Mouse (Mus musculus) thymus, postnatal 25 days (tissue): ENCODE data around the gene Otud4.

Experiments
- DNase-seq: peaks from one replicate; pipeline ENCODE4 v3.0.0; 2022

The Otud4 gene

GRCm38 (mm10) chr8:79639586-79640451, at the start of gene Otud4:
TSS of gene Otud4 (plus strand) at chr8:79639618.
- peak; percentile 48 for DNase-seq

- DNase-seq, result no peak
Measured at GRCm38 (mm10) chr8:79600962-79601361, 38.5 kb upstream of the Otud4 start.

- DNase-seq, result peak; percentile 20
Measured at GRCm38 (mm10) chr8:79603204-79603603, 36.2 kb upstream of the Otud4 start.

DNA sequence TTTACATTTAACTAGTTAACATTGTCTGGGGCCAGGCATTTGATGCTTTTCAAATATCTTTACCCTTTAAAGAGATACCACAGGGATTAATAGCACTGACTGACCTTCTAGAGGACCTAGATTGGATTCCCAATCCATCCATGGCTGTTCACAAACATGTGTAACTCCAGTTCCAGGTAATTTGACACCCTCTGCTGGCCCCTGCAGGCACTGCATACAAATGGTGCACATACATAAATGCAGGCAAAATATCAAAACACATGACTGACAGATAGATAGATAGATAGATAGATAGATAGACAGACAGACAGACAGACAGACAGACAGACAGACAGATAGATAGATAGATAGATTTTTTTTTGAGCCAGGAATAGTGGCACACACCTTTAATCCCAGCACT, 33.2 kb upstream of the Otud4 start:
- peak; percentile 28 for DNase-seq

DNA sequence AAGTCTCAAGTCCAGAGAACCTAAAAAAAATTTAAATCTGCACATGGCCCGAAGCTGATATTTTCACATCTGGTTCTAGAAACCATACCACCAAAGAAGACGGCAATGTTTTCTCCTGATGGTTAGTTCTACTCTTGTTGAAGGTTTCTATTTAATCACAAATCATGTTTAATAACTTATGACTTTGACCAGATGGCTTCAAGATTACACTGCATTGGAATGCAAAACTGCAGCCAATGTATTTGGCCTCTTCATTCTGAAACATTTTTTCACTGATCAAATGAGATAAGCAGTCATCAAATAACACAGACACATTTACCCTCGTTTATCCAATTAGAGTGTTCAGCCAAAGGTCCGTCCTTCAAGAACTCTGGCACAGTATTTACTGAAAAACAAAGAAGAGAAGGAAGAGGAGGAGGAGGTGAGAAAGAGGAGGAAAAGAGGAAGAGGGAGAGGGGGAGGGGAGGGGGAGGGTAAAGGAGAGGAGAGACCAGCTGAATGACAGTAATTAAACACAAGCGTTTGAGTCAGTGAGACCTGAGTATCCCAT, 32.6 kb upstream of the Otud4 start:
- no peak for DNase-seq

GRCm38 (mm10) chr8:79608701-79609100, 30.7 kb upstream of the Otud4 start:
- DNase-seq, result no peak

DNA sequence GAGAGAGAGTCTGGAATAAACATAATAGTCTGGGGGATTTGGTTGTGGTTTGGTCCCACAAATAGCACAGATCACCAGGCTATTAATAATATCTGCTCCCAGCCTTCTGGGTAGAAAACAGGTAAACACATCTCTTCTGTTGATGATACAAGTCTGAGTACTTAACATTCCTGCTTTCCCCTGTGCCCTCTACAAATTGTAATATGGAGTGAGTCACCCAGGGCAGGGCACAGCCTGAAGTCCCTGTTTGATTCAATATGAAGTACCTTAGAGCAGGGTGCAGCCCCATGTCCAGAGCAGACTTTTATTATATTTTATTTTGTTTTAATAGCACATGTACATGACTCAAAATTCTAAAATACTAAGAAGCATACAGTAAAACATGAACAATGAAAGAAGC, 29.1 kb upstream of the Otud4 start:
- DNase-seq, result no peak

GRCm38 (mm10) chr8:79612298-79612697, 27.1 kb upstream of the Otud4 start:
- DNase-seq, result no peak

DNA sequence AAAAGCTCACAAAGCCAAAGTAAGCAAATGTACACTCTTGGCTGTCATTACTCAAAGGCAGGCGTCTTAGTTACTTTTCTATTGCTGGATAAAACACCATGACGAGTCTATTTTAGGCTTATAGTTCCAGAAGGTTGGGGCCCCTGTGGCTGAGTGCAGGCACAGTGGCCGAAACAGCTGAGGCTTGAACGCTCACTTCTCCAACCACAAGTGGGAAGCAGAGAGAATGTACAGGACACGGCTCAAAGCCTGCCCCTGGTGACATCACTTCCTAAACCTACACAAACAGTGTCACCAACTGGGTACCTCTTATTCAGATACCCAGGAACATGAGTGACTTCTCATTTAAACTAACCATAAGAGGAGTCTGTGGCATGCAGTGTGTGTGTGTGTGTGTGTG, 26.5 kb upstream of the Otud4 start:
- DNase-seq, result peak; percentile 7

DNA sequence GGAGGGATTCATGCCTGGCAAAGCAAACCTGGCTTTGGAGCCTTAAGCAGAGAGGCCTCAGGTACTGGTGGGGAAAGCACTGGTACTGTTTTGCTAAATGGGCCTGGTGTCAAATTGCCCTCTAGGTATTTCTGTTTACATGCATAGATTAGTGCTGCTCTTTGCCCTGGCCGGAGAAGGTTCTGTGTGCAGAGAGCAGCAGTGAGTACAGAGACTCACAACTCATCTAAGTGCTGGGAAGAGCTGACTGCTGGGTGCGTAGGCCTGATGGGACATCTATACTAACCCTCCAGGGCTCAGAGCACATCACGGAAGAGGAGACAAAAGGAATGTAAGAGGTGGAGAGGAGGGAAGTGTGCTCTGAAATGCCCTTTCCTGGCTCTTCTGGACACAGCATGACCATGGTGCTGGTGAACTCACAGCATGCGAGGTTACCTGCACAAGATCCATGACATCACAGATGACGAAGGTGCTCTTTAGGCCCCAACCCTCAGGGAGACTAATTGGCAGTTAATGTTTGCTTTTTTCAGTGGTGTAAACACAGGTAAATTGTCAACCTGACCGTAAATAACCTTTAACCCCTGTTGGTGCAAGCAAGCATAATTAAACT, 23.6 kb upstream of the Otud4 start:
- no peak for DNase-seq

DNA sequence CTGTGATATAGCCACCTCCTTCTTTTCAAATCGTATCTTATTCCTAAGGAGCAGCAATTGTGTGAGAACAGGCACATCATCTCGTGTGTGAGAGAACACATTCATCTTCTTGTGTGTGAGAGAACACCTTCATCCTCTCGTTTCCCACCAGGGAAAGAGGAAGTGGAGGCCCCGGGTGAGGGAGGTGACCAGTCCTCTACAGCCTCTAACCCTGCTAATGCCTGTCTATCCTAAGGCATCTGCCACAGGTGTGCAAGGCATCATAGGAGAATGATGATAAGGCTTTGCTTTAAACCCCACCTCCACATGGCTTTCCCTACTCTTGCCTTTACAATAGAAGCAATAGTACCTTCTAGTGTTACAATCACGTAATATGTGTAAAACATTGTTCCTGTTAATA, 20.5 kb upstream of the Otud4 start:
- DNase-seq, result no peak

- DNase-seq, result no peak
Measured at GRCm38 (mm10) chr8:79619353-79619752, 20.1 kb upstream of the Otud4 start.

- no peak for DNase-seq
Measured at GRCm38 (mm10) chr8:79620000-79620399, 19.4 kb upstream of the Otud4 start.

DNA sequence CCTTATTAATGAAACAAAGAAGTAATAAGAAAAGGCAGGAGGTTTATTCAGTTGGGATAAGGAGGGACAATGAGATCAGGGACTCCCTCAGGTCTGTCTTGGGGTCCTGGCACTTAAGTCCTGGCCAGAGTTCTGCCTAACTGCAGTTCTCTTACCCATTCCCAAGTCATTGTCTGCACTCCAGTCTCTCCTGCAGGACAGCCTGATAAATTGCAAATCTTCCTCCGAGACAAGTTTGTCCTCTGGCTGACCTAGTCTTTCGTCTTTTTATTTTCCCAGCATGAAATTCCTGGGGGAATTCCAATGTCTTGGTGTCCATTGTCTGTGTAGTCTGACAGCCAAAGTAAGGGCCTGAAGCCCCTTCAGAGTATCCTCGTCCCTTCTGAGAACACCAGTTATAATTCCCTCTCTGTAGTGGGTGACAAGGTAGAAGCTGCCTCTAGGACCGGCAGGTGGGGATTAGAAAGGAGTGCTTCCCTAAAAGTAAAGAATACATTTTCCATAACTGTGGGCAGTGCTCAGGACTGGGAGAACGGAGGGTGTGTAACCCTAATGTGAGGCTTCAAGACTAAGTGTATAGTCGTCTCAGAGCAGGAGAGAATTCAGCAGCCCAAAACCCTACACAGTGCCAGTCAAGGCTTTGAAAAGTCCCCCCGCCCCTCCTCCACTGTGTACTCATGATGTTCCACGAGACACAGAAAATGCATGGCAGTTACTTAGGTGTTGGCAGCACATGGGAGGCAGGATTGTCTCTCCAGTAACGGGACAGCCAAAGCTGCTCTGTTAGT, 18.7 kb upstream of the Otud4 start:
- DNase-seq, result no peak

- no peak for DNase-seq
Measured at GRCm38 (mm10) chr8:79622346-79622745, 17.1 kb upstream of the Otud4 start.

DNA sequence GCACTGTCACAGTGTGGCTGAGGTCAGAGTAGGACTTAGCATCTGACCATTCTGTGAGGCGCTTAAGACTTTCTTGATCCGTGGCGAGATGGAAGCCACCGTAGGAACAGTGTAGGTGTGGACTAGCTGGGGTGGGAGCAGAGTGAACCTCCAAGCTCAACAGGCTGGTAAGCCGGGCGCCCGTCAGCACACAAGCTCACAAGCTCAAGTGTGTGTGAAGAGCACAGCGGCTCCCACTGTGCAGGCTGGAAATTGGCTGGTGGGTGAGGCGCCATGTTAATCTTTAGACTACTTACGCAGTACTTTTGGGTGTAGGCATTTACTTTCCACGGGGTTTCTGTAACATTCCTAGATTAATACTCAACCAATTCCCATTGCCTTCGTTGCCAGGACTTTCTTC, 16.1 kb upstream of the Otud4 start:
- DNase-seq, result no peak

DNA sequence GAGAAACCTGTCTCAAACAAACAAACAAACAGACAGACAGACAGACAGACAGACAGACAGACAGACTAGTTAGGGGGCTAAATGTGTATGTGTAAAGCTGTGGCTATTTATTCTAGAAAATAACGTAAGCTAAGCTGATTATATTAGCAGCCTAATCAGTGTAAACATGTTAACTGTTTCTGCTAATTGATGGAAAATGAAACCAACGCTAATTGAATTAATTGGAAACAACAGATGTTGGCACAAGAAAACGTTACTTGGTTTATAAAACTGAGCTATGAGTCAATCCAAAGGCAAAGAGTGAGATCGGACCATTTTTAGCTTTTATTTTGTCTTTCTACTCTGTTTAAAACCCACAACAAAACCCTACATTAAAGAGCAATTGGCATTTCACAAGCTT, 15.0 kb upstream of the Otud4 start:
- no peak for DNase-seq

DNA sequence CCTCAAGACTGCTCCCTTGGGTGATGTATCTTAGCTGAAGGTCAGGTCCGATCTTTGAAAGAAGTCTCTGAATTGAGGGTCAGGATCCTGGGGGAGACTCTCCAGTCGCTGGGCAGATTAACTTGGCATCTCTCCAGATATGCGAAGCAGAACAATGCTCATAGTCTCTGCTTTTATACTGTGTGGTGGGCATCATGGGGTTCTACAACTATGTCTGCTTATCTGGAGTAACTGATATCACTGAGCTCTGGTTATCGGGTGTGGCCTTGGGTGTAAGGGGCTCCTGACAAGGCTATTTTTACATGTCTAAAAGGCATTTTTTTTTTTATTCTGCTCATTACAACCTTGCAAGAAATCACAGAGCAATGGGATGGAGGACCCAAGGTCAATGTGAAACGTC, 13.2 kb upstream of the Otud4 start:
- no peak for DNase-seq

- DNase-seq, result no peak
Measured at GRCm38 (mm10) chr8:79635491-79635890, 3.9 kb upstream of the Otud4 start.

- DNase-seq, result no peak
Measured at GRCm38 (mm10) chr8:79636151-79636550, 3.3 kb upstream of the Otud4 start.

- DNase-seq, result no peak
Measured at GRCm38 (mm10) chr8:79637237-79637636, 2.2 kb upstream of the Otud4 start.

GRCm38 (mm10) chr8:79638001-79638706, 1.3 kb upstream of the Otud4 start:
- DNase-seq, result no peak
